Comparison of ENCODE assay signal across 21 mouse cellular contexts in the genomic region with DNA sequence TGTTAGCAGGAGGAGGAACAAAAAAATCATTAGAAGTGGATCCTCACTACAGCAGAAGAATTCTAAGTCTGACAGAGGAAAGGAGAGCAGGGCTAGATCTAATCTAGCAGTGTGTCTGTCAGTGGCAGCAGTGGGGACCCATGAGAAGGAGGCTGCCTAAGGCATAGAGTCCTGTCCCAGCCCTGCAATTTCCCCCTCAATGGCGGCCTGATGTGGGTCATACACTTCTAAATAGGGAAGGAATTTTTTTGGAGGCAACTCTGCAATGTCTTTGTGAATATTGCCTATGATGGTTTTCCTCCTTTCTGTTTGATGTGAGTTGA.
DNase-seq lines count a peak whose midpoint lies in the region; ATAC-seq and TF ChIP-seq lines count a peak whose summit lies in the region.
"Had no signal": no experiment of that assay in that cellular context is flagged by ENCODE, and none has a peak within 500 bp of the region (broad histone marks: within the 10 kb centered on the region; RNA-seq: fewer than 3 reads in every experiment).

No protein-coding gene starts in this region.

- whole genome bisulfite sequencing in liver, embryonic 12.5 days (ENCODE audit: insufficient replicate concordance), result 27% methylated on average over 1 of the region's 1 CpGs
- WGBS in liver, embryonic 16.5 days (ENCODE audit: insufficient replicate concordance), result 13% methylated on average over 1 of the region's 1 CpGs

- DNase-seq in CH12.LX (ENCODE audit: extremely low read depth) (no peak), MEL (ENCODE audit: low read depth, low spot score) (no peak), adipocyte (ENCODE audit: low spot score) (no peak)
- DNase-seq in layer of hippocampus, adult 11-12 months (ENCODE audit: low spot score), result no peak
- DNase-seq in right cerebral cortex, postnatal 25 days, result no peak
- no peak for DNase-seq in kidney, postnatal 4 days
- DNase-seq: adrenal gland, postnatal 14 days; cerebellum, adult 18-20 months; embryo, embryonic 11 days; gastrocnemius, postnatal 36 days; heart, adult 18-20 months; heart, postnatal 10 days had no signal

- H3K27me3 ChIP-seq in CH12.LX (replicated peaks), result no peaks in the 10 kb centered on the region
- no peaks in the 10 kb centered on the region for H3K27me3 ChIP-seq in MEL (ENCODE audit: control insufficient read depth in 1 of 2, insufficient read depth in 2 of 2, low read length in 2 of 2)
- H3K27me3 ChIP-seq in liver, embryonic 12.5 days (replicated peaks), result no peaks in the 10 kb centered on the region
- no peaks in the 10 kb centered on the region for H3K27me3 ChIP-seq in liver, embryonic 16.5 days (ENCODE audit: control insufficient read depth, insufficient read depth, low read depth, low read length)
- H3K27me3 ChIP-seq: embryonic facial prominence, embryonic 15.5 days; hindbrain, embryonic 13.5 days had no signal

- dilution Hi-C loops in CH12.LX (cut with MboI; ENCODE audit: extremely low pct_ligation_motif_present, extremely low pct_unique_long_range_greater_than_20kb, low sequenced_read_pairs), result no loop called here

- TF ChIP-seq EP300 in CH12.LX (IDR thresholded peaks at IDR 0.05; ENCODE audit: low read length), result no peak
- TF ChIP-seq EP300 in MEL (IDR thresholded peaks at IDR 0.05; ENCODE audit: low read depth in 1 of 2, low read length in 2 of 2), result no peak; a peak in 1 of 4 replicates

- no peak for TF ChIP-seq CTCF in CH12.LX (conservative IDR thresholded peaks at IDR 0.05 in 1 of 2, IDR thresholded peaks at IDR 0.05 in 1 of 2; ENCODE audit: low read depth in 2 of 2, low read length in 2 of 2)
- TF ChIP-seq CTCF in MEL (IDR thresholded peaks at IDR 0.05 in 2 of 3, conservative IDR thresholded peaks at IDR 0.05 in 1 of 3; ENCODE audit: control insufficient read depth in 1 of 3, insufficient read depth in 1 of 3, low read depth in 2 of 3, low read length in 3 of 3, poor library complexity in 1 of 3, severe bottlenecking in 1 of 3), result no peak

- H3K79me2 ChIP-seq in CH12.LX (replicated peaks; ENCODE audit: control insufficient read depth, extremely low read depth, insufficient read depth, poor library complexity, severe bottlenecking) (no peaks in the 10 kb centered on the region), MEL (ENCODE audit: control insufficient read depth, insufficient read depth, low read length, poor library complexity) (no peaks in the 10 kb centered on the region)

- H3K9me3 ChIP-seq in CH12.LX (replicated peaks; ENCODE audit: low read length) (peaks cover 2% of the 10 kb centered on the region), MEL (replicated peaks; ENCODE audit: insufficient read depth, low read length) (no peaks in the 10 kb centered on the region)
- H3K9me3 ChIP-seq in liver, embryonic 12.5 days (replicated peaks), result no peaks in the 10 kb centered on the region
- no peaks in the 10 kb centered on the region for H3K9me3 ChIP-seq in liver, embryonic 16.5 days (replicated peaks; ENCODE audit: control insufficient read depth, low read length)
- H3K9me3 ChIP-seq: embryonic facial prominence, embryonic 15.5 days; forebrain, embryonic 10.5 days; heart, embryonic 10.5 days; hindbrain, embryonic 13.5 days had no signal

- H3K27ac ChIP-seq in CH12.LX (ENCODE audit: insufficient read depth, low read depth), result no peak overlapping the region
- H3K27ac ChIP-seq in MEL (ENCODE audit: control insufficient read depth, low read depth, low read length), result peak overlapping the region; percentile 69
- peak overlapping the region; percentile 61 for H3K27ac ChIP-seq in liver, embryonic 12.5 days
- H3K27ac ChIP-seq in liver, embryonic 16.5 days (ENCODE audit: low read length), result no peak overlapping the region
- H3K27ac ChIP-seq: embryonic facial prominence, embryonic 15.5 days; forebrain, embryonic 10.5 days; heart, embryonic 10.5 days; hindbrain, embryonic 13.5 days; hindbrain, postnatal 0 days had no signal

- no peak overlapping the region for H3K4me2 ChIP-seq in CH12.LX (ENCODE audit: insufficient read depth, low read depth, poor library complexity, severe bottlenecking)
- H3K4me2 ChIP-seq in liver, embryonic 12.5 days, result peak overlapping the region; percentile 44
- H3K4me2 ChIP-seq in liver, embryonic 16.5 days (ENCODE audit: low read depth, low read length), result 0 out of 2 replicates have a peak overlapping the region, but pooled peaks have one; percentile 12
- H3K4me2 ChIP-seq: embryonic facial prominence, embryonic 15.5 days; hindbrain, embryonic 13.5 days had no signal

- ATAC-seq in liver, embryonic 12.5 days, result peak; percentile 82
- ATAC-seq in liver, embryonic 16.5 days (ENCODE audit: low read depth), result peak; percentile 79
- ATAC-seq: forebrain, embryonic 14.5 days; hindbrain, postnatal 0 days had no signal

- 0 out of 2 replicates have a peak overlapping the region, but pooled peaks have one; percentile 2 for H3K9ac ChIP-seq in CH12.LX (ENCODE audit: insufficient read depth, low read depth)
- 0 out of 2 replicates have a peak overlapping the region, but pooled peaks have one; percentile 1 for H3K9ac ChIP-seq in MEL (ENCODE audit: control insufficient read depth, low read depth, low read length, poor library complexity, severe bottlenecking)
- no peak overlapping the region for H3K9ac ChIP-seq in liver, embryonic 12.5 days
- H3K9ac ChIP-seq in liver, embryonic 16.5 days (ENCODE audit: low read depth, low read length), result no peak overlapping the region
- H3K9ac ChIP-seq: embryonic facial prominence, embryonic 15.5 days; hindbrain, embryonic 13.5 days had no signal

- in situ Hi-C loops in CH12.LX (cut with MboI; ENCODE audit: low pct_ligation_motif_present, low pct_unique_long_range_greater_than_20kb, low sequenced_read_pairs), result no loop called here

- H3K4me3 ChIP-seq in CH12.LX (replicated peaks in 1 of 3; ENCODE audit: low read depth in 2 of 3, low read length in 2 of 3, poor library complexity in 1 of 3), result no peak overlapping the region
- H3K4me3 ChIP-seq in MEL (ENCODE audit: control insufficient read depth in 1 of 2, insufficient read depth in 1 of 2, low read depth in 2 of 2, low read length in 2 of 2), result peak overlapping the region in 1 of 2 experiments; percentile 21; a peak in 1 of 4 replicates
- no peak overlapping the region for H3K4me3 ChIP-seq in liver, embryonic 12.5 days
- H3K4me3 ChIP-seq in liver, embryonic 16.5 days (ENCODE audit: low read depth, low read length), result no peak overlapping the region
- H3K4me3 ChIP-seq: embryonic facial prominence, embryonic 15.5 days; erythroblast, embryonic 14.5 days; forebrain, embryonic 10.5 days; heart, embryonic 10.5 days; hindbrain, embryonic 13.5 days had no signal

- H3K4me1 ChIP-seq in CH12.LX (ENCODE audit: control insufficient read depth in 1 of 2, insufficient read depth in 2 of 2), result peaks cover 29 to 54% of the 10 kb centered on the region in 2 experiments
- peaks cover 18% of the 10 kb centered on the region in 2 experiments for H3K4me1 ChIP-seq in MEL (ENCODE audit: control insufficient read depth in 1 of 2, insufficient read depth in 2 of 2, low read length in 2 of 2)
- peaks cover 49% of the 10 kb centered on the region for H3K4me1 ChIP-seq in liver, embryonic 12.5 days
- peaks cover 13% of the 10 kb centered on the region for H3K4me1 ChIP-seq in liver, embryonic 16.5 days (ENCODE audit: control insufficient read depth, low read depth, low read length)
- H3K4me1 ChIP-seq: embryonic facial prominence, embryonic 15.5 days; forebrain, embryonic 10.5 days; hindbrain, embryonic 13.5 days had no signal

- no peak for TF ChIP-seq POLR2A in CH12.LX (IDR thresholded peaks at IDR 0.05; ENCODE audit: low read depth, low read length)
- TF ChIP-seq POLR2A in MEL (IDR thresholded peaks at IDR 0.05; ENCODE audit: control insufficient read depth in 1 of 2, insufficient read depth in 1 of 2, low read depth in 1 of 2, low read length in 2 of 2, poor library complexity in 1 of 2), result no peak

- H3K36me3 ChIP-seq in CH12.LX (replicated peaks in 1 of 2; ENCODE audit: control insufficient read depth in 1 of 2, insufficient read depth in 1 of 2, low read length in 1 of 2) (peaks cover 4 to 18% of the 10 kb centered on the region in 2 experiments), MEL (ENCODE audit: control insufficient read depth in 1 of 2, insufficient read depth in 2 of 2, low read length in 2 of 2) (peaks cover 0 to 21% of the 10 kb centered on the region in 2 experiments; a peak in 2 of 4 replicates)
- H3K36me3 ChIP-seq in liver, embryonic 12.5 days, result no peaks in the 10 kb centered on the region
- no peaks in the 10 kb centered on the region for H3K36me3 ChIP-seq in liver, embryonic 16.5 days (ENCODE audit: control insufficient read depth, insufficient read depth)
- H3K36me3 ChIP-seq: embryonic facial prominence, embryonic 15.5 days; forebrain, embryonic 10.5 days; heart, embryonic 10.5 days; hindbrain, embryonic 13.5 days had no signal

- TF ChIP-seq RAD21 in CH12.LX (IDR thresholded peaks at IDR 0.05; ENCODE audit: low read depth, low read length) (no peak), MEL (IDR thresholded peaks at IDR 0.05; ENCODE audit: low read depth, low read length) (no peak)

TF ChIP-seq in CH12.LX, 34 proteins besides CTCF, POLR2A, EP300 and RAD21 (continues in another document):
- no peak for TF ChIP-seq ELF1 (IDR thresholded peaks at IDR 0.05; ENCODE audit: low read depth, low read length)
- TF ChIP-seq NELFE (IDR thresholded peaks at IDR 0.05; ENCODE audit: low read depth, low read length), result no peak
- no peak for TF ChIP-seq JUN (IDR thresholded peaks at IDR 0.05; ENCODE audit: insufficient read depth, low read depth, low read length)
- TF ChIP-seq USF2 (conservative IDR thresholded peaks at IDR 0.05; ENCODE audit: low read depth, low read length), result no peak
- TF ChIP-seq SMC3 (IDR thresholded peaks at IDR 0.05; ENCODE audit: low read depth, low read length), result no peak
- TF ChIP-seq USF1 (IDR thresholded peaks at IDR 0.05; ENCODE audit: low read depth, low read length), result no peak
- TF ChIP-seq CHD2 (IDR thresholded peaks at IDR 0.05; ENCODE audit: low read length), result no peak
- no peak for TF ChIP-seq JUND (conservative IDR thresholded peaks at IDR 0.05; ENCODE audit: low read depth, low read length)
- no peak for TF ChIP-seq ZC3H11A (IDR thresholded peaks at IDR 0.05; ENCODE audit: low read depth, low read length)

TF ChIP-seq in MEL, 35 proteins besides CTCF, POLR2A, EP300 and RAD21:
- TF ChIP-seq KAT2A (conservative IDR thresholded peaks at IDR 0.05; ENCODE audit: low read depth, low read length), result no peak
- TF ChIP-seq E2F4 (IDR thresholded peaks at IDR 0.05; ENCODE audit: borderline replicate concordance, low read depth, low read length), result no peak
- TF ChIP-seq ZNF384 (IDR thresholded peaks at IDR 0.05; ENCODE audit: low read depth, low read length), result no peak
- TF ChIP-seq MAZ (IDR thresholded peaks at IDR 0.05; ENCODE audit: low read depth, low read length), result 0 out of 2 replicates have a peak, but pooled peaks have one; percentile 7
- TF ChIP-seq CHD2 (IDR thresholded peaks at IDR 0.05; ENCODE audit: low read length), result no peak
- TF ChIP-seq USF1 (IDR thresholded peaks at IDR 0.05; ENCODE audit: low read depth, low read length), result no peak
- no peak for TF ChIP-seq JUND (IDR thresholded peaks at IDR 0.05; ENCODE audit: low read depth, low read length)
- peak; percentile 46; the same call in 1 of the 2 replicates for TF ChIP-seq MYC (IDR thresholded peaks at IDR 0.05; ENCODE audit: low read depth, low read length)
- TF ChIP-seq MYB (IDR thresholded peaks at IDR 0.05; ENCODE audit: low read depth, low read length), result no peak

Comparison
In these comparisons a context has a peak if more than half of its experiments do, and no peak if none do; other contexts are left out.
1. H3K27ac ChIP-seq: peak in MEL (single experiment) and liver, embryonic 12.5 days (single experiment); none in CH12.LX (single experiment) and liver, embryonic 16.5 days (single experiment).
2. H3K9ac ChIP-seq: peak in CH12.LX (single experiment) and MEL (single experiment); none in liver, embryonic 12.5 days (single experiment) and liver, embryonic 16.5 days (single experiment).